In genomic region chr3:135616730-135617129, GRCm38 (mm10) we compare ENCODE assay signal across 15 mouse cellular contexts.
"Had no signal": no experiment of that assay in that cellular context is flagged by ENCODE, and none has a peak within 500 bp of the region (broad histone marks: within the 10 kb centered on the region; RNA-seq: fewer than 3 reads in every experiment).

No protein-coding gene starts in this region.

- ATAC-seq: intestine, embryonic 16.5 days; liver, embryonic 12.5 days had no signal

- DNase-seq: kidney, adult 18-20 months; kidney, adult 9 months; kidney, postnatal 14 days; layer of hippocampus, adult 9-11 months; liver; lung, adult 18-20 months; lung, postnatal 10 days; lung, postnatal 36 days; midbrain, embryonic 14.5 days; right cerebral cortex, postnatal 25 days; thymus, adult 2 months; thymus, postnatal 14 days; thymus, postnatal 4 days had no signal
